Mouse (Mus musculus) CH12.LX (cell line): ENCODE measurements around the gene Gm28897. TPM values are rescaled to one million over a fixed set of nuclear protein-coding genes. Genes with fewer than 3 reads are reported as not detected.
"Not testable (repeated sequence)": the region's sequence is repeated elsewhere in the genome, so short reads cannot be mapped to it uniquely, and the experiment has no call there.

Source experiments
- DNase-seq: peaks from one replicate; pipeline ENCODE4 v3.0.0-alpha.2; 2013; ENCODE audit errors: extremely low read depth
- H3K27ac ChIP-seq: 2 replicates; pipeline ENCODE4 v1.5.1; 2012; ENCODE audit warnings: low read depth, mild to moderate bottlenecking, control low read depth, moderate library complexity; ENCODE audit not compliant: insufficient read depth
- H3K27me3 ChIP-seq: replicated peaks from 2 replicates; pipeline ENCODE3; 2012; ENCODE audit warnings: inconsistent platforms
- H3K36me3 ChIP-seq, 2 experiments: replicated peaks in 1 of 2; 2 replicates each; pipeline versions ENCODE3 to v1.6.1; 2012; ENCODE audit warnings: inconsistent platforms in 1 of 2, low read length in 1 of 2, mild to moderate bottlenecking in 1 of 2, mixed read lengths in 1 of 2, moderate library complexity in 1 of 2; ENCODE audit not compliant: control insufficient read depth in 1 of 2, insufficient read depth in 1 of 2
- H3K4me1 ChIP-seq, 2 experiments: 2 replicates each; pipeline ENCODE4 v1.6.1; 2012; ENCODE audit warnings: inconsistent platforms in 1 of 2, moderate library complexity in 1 of 2; ENCODE audit not compliant: insufficient read depth in 2 of 2, control insufficient read depth in 1 of 2
- H3K4me2 ChIP-seq: 2 replicates; pipeline ENCODE4 v1.6.1; 2012; ENCODE audit warnings: low read depth, mild to moderate bottlenecking, control low read depth; ENCODE audit not compliant: poor library complexity, insufficient read depth, severe bottlenecking
- H3K4me3 ChIP-seq, 3 experiments: fragments of 150-350 bp in 1 of 3; sonication (generic) in 1 of 3; replicated peaks in 1 of 3; 2 replicates each; pipeline versions ENCODE3 to v1.5.1; 2011 to 2012; ENCODE audit warnings: low read depth in 2 of 3, low read length in 2 of 3, mild to moderate bottlenecking in 2 of 3, moderate library complexity in 2 of 3, control low read depth in 1 of 3, improper control_type of control experiment in 1 of 3, inconsistent platforms in 1 of 3, mixed read lengths in 1 of 3; ENCODE audit not compliant: poor library complexity in 1 of 3
- H3K79me2 ChIP-seq: replicated peaks from 2 replicates; pipeline ENCODE4 v1.6.1; 2012; ENCODE audit warnings: mild to moderate bottlenecking, moderate library complexity; ENCODE audit not compliant: control insufficient read depth, poor library complexity, insufficient read depth, severe bottlenecking; ENCODE audit errors: extremely low read depth
- H3K9ac ChIP-seq: 2 replicates; pipeline ENCODE4 v1.6.1; 2012; ENCODE audit warnings: low read depth, mild to moderate bottlenecking, control low read depth, moderate library complexity; ENCODE audit not compliant: insufficient read depth
- H3K9me3 ChIP-seq: replicated peaks from 2 replicates; pipeline ENCODE3; 2012; ENCODE audit warnings: low read length, inconsistent platforms, mixed read lengths
- dilution Hi-C: fragments of 300-500 bp; cut with MboI; formaldehyde crosslinking; loops from 2 replicates; pipeline ENCODE4 v1.14.3; 2020; ENCODE audit warnings: low sequenced_read_pairs; ENCODE audit not compliant: extremely low pct_unique_long_range_greater_than_20kb, extremely low pct_ligation_motif_present
- in situ Hi-C: fragments of 300-500 bp; cut with MboI; formaldehyde crosslinking; loops from 3 replicates; pipeline ENCODE4 v1.14.3; 2019; ENCODE audit warnings: low sequenced_read_pairs, low pct_ligation_motif_present, low pct_unique_long_range_greater_than_20kb, mixed read lengths
- polyA plus RNA-seq: library from polyadenylated mRNA; unstranded; fragments of >175 nt; gene quantifications from 2 replicates; pipeline ENCODE4 v1.2.1, GENCODE M21; 2012; ENCODE audit warnings: low read depth; ENCODE audit not compliant: insufficient read length
- total RNA-seq, 2 experiments: library from RNA; depleted of rRNA; stranded (reverse); fragments of 300-350 nt in 1 of 2; fragments of >200 nt in 1 of 2; gene quantifications; 2 replicates each; pipeline ENCODE4 v1.2.3; 2012 to 2014

Gene Gm28897
- total RNA-seq (2012; rRNA removed) (not detected in 2 replicates), total RNA-seq (2014; rRNA removed) (not detected in 2 replicates), polyA plus RNA-seq (not detected in 2 replicates)

- H3K27ac ChIP-seq, H3K4me3 ChIP-seq, H3K27me3 ChIP-seq, H3K4me1 ChIP-seq, dilution Hi-C loops, H3K9me3 ChIP-seq, H3K9ac ChIP-seq, H3K79me2 ChIP-seq, H3K36me3 ChIP-seq, H3K4me2 ChIP-seq, DNase-seq, in situ Hi-C loops: not testable (repeated sequence)
Observed at GRCm38 (mm10) chrY:80926695-80927094, at the start of gene Gm28897. Gene Gm28897 (plus strand): TSS chrY:80926995.
